Mouse (Mus musculus): Measurements from ENCODE around the gene Sh3glb2. TPM values are rescaled to one million over a fixed set of nuclear protein-coding genes. Genes with fewer than 3 reads are reported as not detected.

Sh3glb2 gene
- polyA plus RNA-seq, 1 experiment, result 21.8 TPM

DNA sequence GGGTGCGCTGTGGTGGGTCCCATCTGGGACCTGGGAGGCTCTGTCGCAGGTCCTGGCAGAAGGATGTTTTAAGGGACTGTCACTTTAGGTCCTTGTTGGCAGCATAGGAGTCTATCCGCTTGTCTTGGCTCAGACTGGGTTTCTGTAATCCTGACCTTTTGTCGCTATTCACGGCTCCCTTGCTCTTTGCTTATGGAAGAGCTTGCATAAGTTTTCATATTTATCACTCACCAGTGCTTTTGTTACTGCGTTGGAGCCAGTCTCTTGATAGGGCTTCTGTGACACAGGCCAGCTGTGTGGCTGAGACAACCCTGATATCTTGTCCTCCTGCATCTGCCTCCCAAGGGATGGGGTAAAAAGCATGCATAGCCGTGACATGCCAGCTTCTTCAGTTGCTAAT is 20.2 kb upstream of the Sh3glb2 start:
- Histone ChIP-seq H3K4me1 (ENCODE audit: control insufficient read depth, insufficient read depth, low read length) (no peaks in the 10 kb centered on the region; the same call in none of the 2 replicates), H3K4me3 (ENCODE audit: control insufficient read depth, low read depth, low read length) (no peak overlapping the region), H3K27ac (ENCODE audit: control insufficient read depth, insufficient read depth, low read depth, low read length) (no peak overlapping the region), H3K27me3 (ENCODE audit: control insufficient read depth, insufficient read depth, low read length) (no peaks in the 10 kb centered on the region), H3K36me3 (ENCODE audit: control insufficient read depth, insufficient read depth, low read length) (no peaks in the 10 kb centered on the region; the same call in 1 of the 2 replicates)
- TF ChIP-seq POLR2A (IDR thresholded peaks at IDR 0.05; ENCODE audit: control insufficient read depth, low read depth, low read length) (no peak), CTCF (IDR thresholded peaks at IDR 0.05; ENCODE audit: control insufficient read depth, insufficient read depth, insufficient replicate concordance, low read depth, low read length) (no peak)

- Histone ChIP-seq H3K4me3 (ENCODE audit: control insufficient read depth, low read depth, low read length) (no peak overlapping the region), H3K27me3 (ENCODE audit: control insufficient read depth, insufficient read depth, low read length) (no peaks in the 10 kb centered on the region), H3K4me1 (ENCODE audit: control insufficient read depth, insufficient read depth, low read length) (no peaks in the 10 kb centered on the region; the same call in none of the 2 replicates), H3K27ac (ENCODE audit: control insufficient read depth, insufficient read depth, low read depth, low read length) (no peak overlapping the region), H3K36me3 (ENCODE audit: control insufficient read depth, insufficient read depth, low read length) (no peaks in the 10 kb centered on the region; the same call in 1 of the 2 replicates)
- TF ChIP-seq CTCF (IDR thresholded peaks at IDR 0.05; ENCODE audit: control insufficient read depth, insufficient read depth, insufficient replicate concordance, low read depth, low read length) (peak; percentile 3; the same call in 1 of the 2 replicates), POLR2A (IDR thresholded peaks at IDR 0.05; ENCODE audit: control insufficient read depth, low read depth, low read length) (no peak)
Observed at GRCm38 (mm10) chr2:30377721-30378120, 18.6 kb upstream of the Sh3glb2 start.

GRCm38 (mm10) chr2:30375893-30376292 is 16.8 kb upstream of the Sh3glb2 start:
- Histone ChIP-seq H3K36me3 (ENCODE audit: control insufficient read depth, insufficient read depth, low read length) (no peaks in the 10 kb centered on the region), H3K4me1 (ENCODE audit: control insufficient read depth, insufficient read depth, low read length) (no peaks in the 10 kb centered on the region; the same call in 1 of the 2 replicates), H3K4me3 (ENCODE audit: control insufficient read depth, low read depth, low read length) (no peak overlapping the region), H3K27ac (ENCODE audit: control insufficient read depth, insufficient read depth, low read depth, low read length) (no peak overlapping the region), H3K27me3 (ENCODE audit: control insufficient read depth, insufficient read depth, low read length) (no peaks in the 10 kb centered on the region)
- TF ChIP-seq POLR2A (IDR thresholded peaks at IDR 0.05; ENCODE audit: control insufficient read depth, low read depth, low read length) (no peak), CTCF (IDR thresholded peaks at IDR 0.05; ENCODE audit: control insufficient read depth, insufficient read depth, insufficient replicate concordance, low read depth, low read length) (no peak)

DNA sequence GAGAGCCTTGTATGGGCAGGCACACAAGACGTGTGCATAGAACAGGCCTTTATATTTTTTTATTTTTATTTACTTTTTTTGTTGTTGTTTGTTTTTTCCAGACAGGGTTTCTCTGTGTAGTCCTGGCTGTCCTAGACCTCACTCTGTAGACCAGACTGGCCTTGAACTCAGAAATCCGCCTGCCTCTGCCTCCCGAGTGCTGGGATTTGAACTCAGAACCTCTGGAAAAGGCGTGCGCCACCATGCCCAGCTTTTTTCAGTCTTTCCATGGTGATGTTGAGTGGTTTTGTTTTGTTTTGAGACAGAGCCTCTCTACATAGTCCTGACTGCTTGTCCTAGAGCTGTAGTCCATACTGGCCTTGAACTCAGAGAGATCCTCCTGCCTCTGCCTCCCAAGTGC is 13.6 kb upstream of the Sh3glb2 start:
- Histone ChIP-seq H3K4me1 (ENCODE audit: control insufficient read depth, insufficient read depth, low read length) (no peaks in the 10 kb centered on the region), H3K27me3 (ENCODE audit: control insufficient read depth, insufficient read depth, low read length) (no peaks in the 10 kb centered on the region), H3K4me3 (ENCODE audit: control insufficient read depth, low read depth, low read length) (no peak overlapping the region), H3K36me3 (ENCODE audit: control insufficient read depth, insufficient read depth, low read length) (no peaks in the 10 kb centered on the region), H3K27ac (ENCODE audit: control insufficient read depth, insufficient read depth, low read depth, low read length) (no peak overlapping the region)
- no peak for TF ChIP-seq CTCF (IDR thresholded peaks at IDR 0.05; ENCODE audit: control insufficient read depth, insufficient read depth, insufficient replicate concordance, low read depth, low read length)
- no peak for TF ChIP-seq POLR2A (IDR thresholded peaks at IDR 0.05; ENCODE audit: control insufficient read depth, low read depth, low read length)

DNA sequence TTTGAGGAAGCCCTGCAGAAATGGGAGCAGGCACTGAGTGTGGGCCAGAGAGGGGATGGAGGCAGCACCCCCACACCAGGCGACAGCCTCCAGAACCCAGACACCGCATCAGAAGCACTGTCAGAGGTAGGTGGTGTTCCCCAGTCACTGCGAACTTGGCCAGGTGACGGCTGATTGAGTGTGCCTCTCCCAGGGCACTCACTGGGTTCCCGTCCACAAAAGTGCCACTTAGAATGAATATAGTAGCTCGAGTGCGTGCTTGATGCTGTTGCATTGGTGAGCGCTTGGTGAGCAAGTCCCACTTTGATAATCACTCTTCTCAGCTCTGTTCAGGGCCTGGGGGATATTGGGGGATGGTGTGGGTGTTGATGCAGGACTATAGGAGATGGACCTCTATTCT is 12.4 kb upstream of the Sh3glb2 start:
- H3K36me3 ChIP-seq (ENCODE audit: control insufficient read depth, insufficient read depth, low read length), result no peaks in the 10 kb centered on the region
- H3K27ac ChIP-seq (ENCODE audit: control insufficient read depth, insufficient read depth, low read depth, low read length), result no peak overlapping the region
- H3K4me1 ChIP-seq (ENCODE audit: control insufficient read depth, insufficient read depth, low read length), result no peaks in the 10 kb centered on the region
- no peak for TF ChIP-seq CTCF (IDR thresholded peaks at IDR 0.05; ENCODE audit: control insufficient read depth, insufficient read depth, insufficient replicate concordance, low read depth, low read length)
- TF ChIP-seq POLR2A (IDR thresholded peaks at IDR 0.05; ENCODE audit: control insufficient read depth, low read depth, low read length), result no peak
- H3K4me3 ChIP-seq (ENCODE audit: control insufficient read depth, low read depth, low read length), result no peak overlapping the region
- H3K27me3 ChIP-seq (ENCODE audit: control insufficient read depth, insufficient read depth, low read length), result no peaks in the 10 kb centered on the region

GRCm38 (mm10) chr2:30366203-30366602 is 7.1 kb upstream of the Sh3glb2 start:
- H3K36me3 ChIP-seq (ENCODE audit: control insufficient read depth, insufficient read depth, low read length), result no peaks in the 10 kb centered on the region
- H3K27ac ChIP-seq (ENCODE audit: control insufficient read depth, insufficient read depth, low read depth, low read length), result no peak overlapping the region
- H3K4me3 ChIP-seq (ENCODE audit: control insufficient read depth, low read depth, low read length), result no peak overlapping the region
- TF ChIP-seq CTCF (IDR thresholded peaks at IDR 0.05; ENCODE audit: control insufficient read depth, insufficient read depth, insufficient replicate concordance, low read depth, low read length) (no peak), POLR2A (IDR thresholded peaks at IDR 0.05; ENCODE audit: control insufficient read depth, low read depth, low read length) (no peak)
- H3K4me1 ChIP-seq (ENCODE audit: control insufficient read depth, insufficient read depth, low read length), result peaks cover 9% of the 10 kb centered on the region
- H3K27me3 ChIP-seq (ENCODE audit: control insufficient read depth, insufficient read depth, low read length), result no peaks in the 10 kb centered on the region

- TF ChIP-seq POLR2A (IDR thresholded peaks at IDR 0.05; ENCODE audit: control insufficient read depth, low read depth, low read length), result no peak
- TF ChIP-seq CTCF (IDR thresholded peaks at IDR 0.05; ENCODE audit: control insufficient read depth, insufficient read depth, insufficient replicate concordance, low read depth, low read length), result no peak
- no peak overlapping the region for H3K4me3 ChIP-seq (ENCODE audit: control insufficient read depth, low read depth, low read length)
- no peaks in the 10 kb centered on the region for H3K36me3 ChIP-seq (ENCODE audit: control insufficient read depth, insufficient read depth, low read length)
- H3K4me1 ChIP-seq (ENCODE audit: control insufficient read depth, insufficient read depth, low read length), result peaks cover 9% of the 10 kb centered on the region
- no peak overlapping the region; the same call in 1 of the 2 replicates for H3K27ac ChIP-seq (ENCODE audit: control insufficient read depth, insufficient read depth, low read depth, low read length)
- H3K27me3 ChIP-seq (ENCODE audit: control insufficient read depth, insufficient read depth, low read length), result no peaks in the 10 kb centered on the region
Observed at GRCm38 (mm10) chr2:30365281-30366069, 6.3 kb upstream of the Sh3glb2 start.
